8 mouse cellular contexts compared by ENCODE assay signal in genomic region chr4:138414725-138415124, GRCm38 (mm10). TPM values are rescaled to one million over a fixed set of nuclear protein-coding genes. Genes with fewer than 3 reads are reported as not detected.
A peak's percentile ranks its signal among the peaks of the same experiment; 100 is the strongest.
DNase-seq lines count a peak whose midpoint lies in the region; ATAC-seq and TF ChIP-seq lines count a peak whose summit lies in the region.
"Had no signal": no experiment of that assay in that cellular context is flagged by ENCODE, and none has a peak within 500 bp of the region (broad histone marks: within the 10 kb centered on the region; RNA-seq: fewer than 3 reads in every experiment).

No protein-coding gene starts in this region.

- H3K4me2 ChIP-seq in embryonic facial prominence, embryonic 14.5 days (ENCODE audit: low read depth, low read length), result no peak overlapping the region
- peak overlapping the region; percentile 19; the same call in 1 of the 2 replicates for H3K4me2 ChIP-seq in hindbrain, embryonic 14.5 days (replicated peaks)
- no peak overlapping the region for H3K4me2 ChIP-seq in midbrain, postnatal 0 days (ENCODE audit: low read depth, low read length, poor library complexity, severe bottlenecking)
- H3K4me2 ChIP-seq: embryonic facial prominence, embryonic 12.5 days had no signal

- H3K9ac ChIP-seq in embryonic facial prominence, embryonic 14.5 days (ENCODE audit: low read depth, low read length), result no peak overlapping the region
- H3K9ac ChIP-seq in hindbrain, embryonic 14.5 days, result peak overlapping the region; percentile 18; the same call in 1 of the 2 replicates
- H3K9ac ChIP-seq in midbrain, postnatal 0 days (replicated peaks; ENCODE audit: low read length, poor library complexity, severe bottlenecking), result 0 out of 2 replicates have a peak overlapping the region, but pooled peaks have one; percentile 19
- H3K9ac ChIP-seq: embryonic facial prominence, embryonic 12.5 days had no signal

- H3K36me3 ChIP-seq in kidney, adult 2 months (ENCODE audit: control insufficient read depth, insufficient read depth, low read length), result no peaks in the 10 kb centered on the region
- H3K36me3 ChIP-seq in embryonic facial prominence, embryonic 14.5 days (ENCODE audit: control insufficient read depth, insufficient read depth, low read length), result no peaks in the 10 kb centered on the region
- no peaks in the 10 kb centered on the region for H3K36me3 ChIP-seq in hindbrain, embryonic 14.5 days (replicated peaks; ENCODE audit: control insufficient read depth, insufficient read depth)
- H3K36me3 ChIP-seq in midbrain, postnatal 0 days (ENCODE audit: insufficient read depth, low read length), result no peaks in the 10 kb centered on the region
- H3K36me3 ChIP-seq: embryonic facial prominence, embryonic 12.5 days had no signal

- H3K27me3 ChIP-seq in kidney, adult 2 months (replicated peaks; ENCODE audit: control insufficient read depth, insufficient read depth, low read length), result no peaks in the 10 kb centered on the region
- peaks cover 4% of the 10 kb centered on the region; the same call in 1 of the 2 replicates for H3K27me3 ChIP-seq in embryonic facial prominence, embryonic 14.5 days (replicated peaks; ENCODE audit: control insufficient read depth, insufficient read depth, low read length)
- H3K27me3 ChIP-seq in hindbrain, embryonic 14.5 days (ENCODE audit: control insufficient read depth, insufficient read depth, low read length), result 0 out of 2 replicates have a peak, but pooled peaks cover 5% of the 10 kb centered on the region
- no peaks in the 10 kb centered on the region for H3K27me3 ChIP-seq in midbrain, postnatal 0 days (ENCODE audit: insufficient read depth, low read length)

- no peaks in the 10 kb centered on the region for H3K9me3 ChIP-seq in embryonic facial prominence, embryonic 14.5 days (ENCODE audit: control insufficient read depth, low read length)
- no peaks in the 10 kb centered on the region for H3K9me3 ChIP-seq in hindbrain, embryonic 14.5 days (ENCODE audit: control insufficient read depth, low read length)
- H3K9me3 ChIP-seq in midbrain, postnatal 0 days (ENCODE audit: low read length), result no peaks in the 10 kb centered on the region
- H3K9me3 ChIP-seq: embryonic facial prominence, embryonic 12.5 days had no signal

- TF ChIP-seq CTCF in kidney, adult 2 months (conservative IDR thresholded peaks at IDR 0.05; ENCODE audit: insufficient read depth, insufficient read length, low read depth, low read length), result no peak
- no peak for TF ChIP-seq CTCF in midbrain, postnatal 0 days (IDR thresholded peaks at IDR 0.05)

- TF ChIP-seq POLR2A in kidney, adult 2 months (IDR thresholded peaks at IDR 0.05; ENCODE audit: low read depth, low read length), result no peak

- 0 out of 2 replicates have a peak, but pooled peaks have one; percentile 30 for ATAC-seq in embryonic facial prominence, embryonic 14.5 days (ENCODE audit: low read depth)
- no peak for ATAC-seq in hindbrain, embryonic 14.5 days (ENCODE audit: low FRiP score)
- 0 out of 2 replicates have a peak, but pooled peaks have one; percentile 28 for ATAC-seq in midbrain, postnatal 0 days (ENCODE audit: low FRiP score)
- no peak for ATAC-seq in megakaryocyte progenitor cell, adult 5-6 weeks (replicated peaks; ENCODE audit: poor library complexity)

- H3K4me3 ChIP-seq in kidney, adult 2 months (ENCODE audit: insufficient read depth, low read depth, low read length), result no peak overlapping the region
- no peak overlapping the region for H3K4me3 ChIP-seq in embryonic facial prominence, embryonic 14.5 days (ENCODE audit: low read depth, low read length)
- no peak overlapping the region for H3K4me3 ChIP-seq in hindbrain, embryonic 14.5 days (replicated peaks; ENCODE audit: low read length)
- no peak overlapping the region for H3K4me3 ChIP-seq in midbrain, postnatal 0 days (ENCODE audit: low read depth, low read length)
- H3K4me3 ChIP-seq: embryonic facial prominence, embryonic 12.5 days had no signal

- no peak overlapping the region for H3K27ac ChIP-seq in kidney, adult 2 months (ENCODE audit: insufficient read depth, low read depth, low read length)
- 0 out of 2 replicates have a peak overlapping the region, but pooled peaks have one; percentile 6 for H3K27ac ChIP-seq in embryonic facial prominence, embryonic 14.5 days (replicated peaks; ENCODE audit: low read depth, low read length)
- H3K27ac ChIP-seq in hindbrain, embryonic 14.5 days, result peak overlapping the region; percentile 53
- H3K27ac ChIP-seq in midbrain, postnatal 0 days (ENCODE audit: low read depth, low read length), result peak overlapping the region; percentile 76
- H3K27ac ChIP-seq: embryonic facial prominence, embryonic 12.5 days had no signal

- H3K4me1 ChIP-seq in kidney, adult 2 months (ENCODE audit: control insufficient read depth, insufficient read depth, low read length), result no peaks in the 10 kb centered on the region
- no peaks in the 10 kb centered on the region for H3K4me1 ChIP-seq in embryonic facial prominence, embryonic 14.5 days (ENCODE audit: control insufficient read depth, insufficient read depth, low read length)
- H3K4me1 ChIP-seq in hindbrain, embryonic 14.5 days (replicated peaks; ENCODE audit: control insufficient read depth, insufficient read depth, low read length), result peaks cover 3% of the 10 kb centered on the region; the same call in 1 of the 2 replicates
- H3K4me1 ChIP-seq in midbrain, postnatal 0 days (ENCODE audit: insufficient read depth, low read length), result peaks cover 12% of the 10 kb centered on the region; the same call in 1 of the 2 replicates
- H3K4me1 ChIP-seq: embryonic facial prominence, embryonic 12.5 days had no signal

- WGBS in kidney, adult 2 months, result 16% methylated on average over 6 of the region's 6 CpGs
- WGBS in embryonic facial prominence, embryonic 14.5 days, result 21% methylated on average over 5 of the region's 6 CpGs
- 32% methylated on average over 6 of the region's 6 CpGs for WGBS in hindbrain, embryonic 14.5 days
- WGBS in midbrain, postnatal 0 days, result 18% methylated on average over 6 of the region's 6 CpGs

- peak; percentile 31 for DNase-seq in kidney, adult 2 months
- no peak for DNase-seq in kidney, adult 9 months
- peak; percentile 45 for DNase-seq in embryonic facial prominence, embryonic 14.5 days (ENCODE audit: low spot score)
- peak; percentile 33 for DNase-seq in hindbrain, embryonic 14.5 days (ENCODE audit: low spot score)
- DNase-seq in midbrain, postnatal 0 days (ENCODE audit: low spot score), result peak; percentile 67
- no peak for DNase-seq in spleen, adult 12 weeks (ENCODE audit: low spot score)

RNA-seq across cellular contexts. Expression of gene Fam43b, which starts 18.4 kb away (rescaled TPM):
- not detected in 2 replicates for polyA plus RNA-seq in kidney, adult 2 months (2012; rRNA removed)
- polyA plus RNA-seq in embryonic facial prominence, embryonic 14.5 days (2014; fragmentation: Nextera tagmentation; extraction: Ambion mirVana), result 0.24 and 0.29 TPM in 2 replicates
- polyA plus RNA-seq in hindbrain, embryonic 14.5 days (2014; fragmentation: Nextera tagmentation; extraction: Ambion mirVana), result 8.8 and 13.6 TPM in 2 replicates
- total RNA-seq in midbrain, postnatal 0 days (2014; rRNA removed), result 18.7 and 24.0 TPM in 2 replicates
- 20.1 and 21.6 TPM in 2 replicates for polyA plus RNA-seq in midbrain, postnatal 0 days (2015; fragmentation: Nextera tagmentation; extraction: Ambion mirVana)
- total RNA-seq in megakaryocyte progenitor cell, adult 5-6 weeks (2015), result not detected in 2 replicates
- total RNA-seq in megakaryocyte progenitor cell, adult 5-6 weeks (2017), result not detected in 2 replicates

RNA-seq across cellular contexts. Expression of gene Mul1, which starts 19.7 kb away (rescaled TPM):
- polyA plus RNA-seq in kidney, adult 2 months (2012; rRNA removed), result 31.3 and 31.8 TPM in 2 replicates
- 19.5 and 22.0 TPM in 2 replicates for polyA plus RNA-seq in embryonic facial prominence, embryonic 14.5 days (2014; fragmentation: Nextera tagmentation; extraction: Ambion mirVana)
- 18.5 and 23.1 TPM in 2 replicates for polyA plus RNA-seq in hindbrain, embryonic 14.5 days (2014; fragmentation: Nextera tagmentation; extraction: Ambion mirVana)
- 32.6 and 35.2 TPM in 2 replicates for total RNA-seq in midbrain, postnatal 0 days (2014; rRNA removed)
- polyA plus RNA-seq in midbrain, postnatal 0 days (2015; fragmentation: Nextera tagmentation; extraction: Ambion mirVana), result 17.6 and 19.2 TPM in 2 replicates
- total RNA-seq in megakaryocyte progenitor cell, adult 5-6 weeks (2015), result 4.5 and 6.1 TPM in 2 replicates
- 4.7 and 6.4 TPM in 2 replicates for total RNA-seq in megakaryocyte progenitor cell, adult 5-6 weeks (2017)

RNA-seq across cellular contexts. Expression of gene Camk2n1, which starts 39.4 kb away (rescaled TPM):
- polyA plus RNA-seq in kidney, adult 2 months (2012; rRNA removed), result 39.6 and 40.1 TPM in 2 replicates
- 2.4 and 2.5 TPM in 2 replicates for polyA plus RNA-seq in embryonic facial prominence, embryonic 14.5 days (2014; fragmentation: Nextera tagmentation; extraction: Ambion mirVana)
- 17.1 and 17.2 TPM in 2 replicates for polyA plus RNA-seq in hindbrain, embryonic 14.5 days (2014; fragmentation: Nextera tagmentation; extraction: Ambion mirVana)
- 50.9 and 55.6 TPM in 2 replicates for total RNA-seq in midbrain, postnatal 0 days (2014; rRNA removed)
- polyA plus RNA-seq in midbrain, postnatal 0 days (2015; fragmentation: Nextera tagmentation; extraction: Ambion mirVana), result 25.0 and 29.2 TPM in 2 replicates
- total RNA-seq in megakaryocyte progenitor cell, adult 5-6 weeks (2015), result 0.02 TPM in 1 of 2 replicates, not detected in the other
- total RNA-seq in megakaryocyte progenitor cell, adult 5-6 weeks (2017), result 0.03 TPM in 1 of 2 replicates, not detected in the other

RNA-seq across cellular contexts. Expression of gene Cda, which starts 46.9 kb away (rescaled TPM):
- 394 and 454 TPM in 2 replicates for polyA plus RNA-seq in kidney, adult 2 months (2012; rRNA removed)
- polyA plus RNA-seq in embryonic facial prominence, embryonic 14.5 days (2014; fragmentation: Nextera tagmentation; extraction: Ambion mirVana), result 6.3 and 10.1 TPM in 2 replicates
- 5.2 and 6.4 TPM in 2 replicates for polyA plus RNA-seq in hindbrain, embryonic 14.5 days (2014; fragmentation: Nextera tagmentation; extraction: Ambion mirVana)
- total RNA-seq in midbrain, postnatal 0 days (2014; rRNA removed), result 9.1 and 9.6 TPM in 2 replicates
- polyA plus RNA-seq in midbrain, postnatal 0 days (2015; fragmentation: Nextera tagmentation; extraction: Ambion mirVana), result 9.2 and 12.2 TPM in 2 replicates
- 0.39 TPM in 1 of 2 replicates, not detected in the other for total RNA-seq in megakaryocyte progenitor cell, adult 5-6 weeks (2015)
- total RNA-seq in megakaryocyte progenitor cell, adult 5-6 weeks (2017), result not detected in 2 replicates

Comparison
In these comparisons a context has a peak if more than half of its experiments do, and no peak if none do; other contexts are left out.
1. DNase-seq: peak in kidney, adult 2 months (single experiment), embryonic facial prominence, embryonic 14.5 days (single experiment), hindbrain, embryonic 14.5 days (single experiment) and midbrain, postnatal 0 days (single experiment); none in kidney, adult 9 months (single experiment) and spleen, adult 12 weeks (single experiment).
2. ATAC-seq: peak in embryonic facial prominence, embryonic 14.5 days (single experiment) and midbrain, postnatal 0 days (single experiment); none in hindbrain, embryonic 14.5 days (single experiment) and megakaryocyte progenitor cell, adult 5-6 weeks (single experiment).